Mouse (Mus musculus) stomach, embryonic 14.5 days (tissue): Measurements from ENCODE around the gene Card11. TPM values are rescaled to one million over a fixed set of nuclear protein-coding genes. Genes with fewer than 3 reads are reported as not detected.

Experiments used
- ATAC-seq: fragments of 200-750 bp; cut with Nextera tagmentation; 2 replicates; pipeline ENCODE4 v1.8.0; 2017; ENCODE audit warnings: low read depth, moderate TSS enrichment; ENCODE audit not compliant: insufficient number of reproducible peaks, insufficient read depth, low FRiP score
- H3K27ac ChIP-seq: fragments of 300-500 bp; sonication (generic); 2 replicates; pipeline ENCODE4 v1.5.1; 2014; ENCODE audit warnings: mild to moderate bottlenecking, low read length, moderate library complexity, mixed read lengths
- H3K27me3 ChIP-seq: fragments of 300-500 bp; sonication (generic); 2 replicates; pipeline ENCODE4 v1.6.1; 2014; ENCODE audit warnings: low read length, control low read depth, mixed read lengths; ENCODE audit not compliant: control insufficient read depth, insufficient read depth
- H3K36me3 ChIP-seq: fragments of 300-500 bp; sonication (generic); 2 replicates; pipeline ENCODE4 v1.6.1; 2014; ENCODE audit warnings: mild to moderate bottlenecking, control low read depth, low read length, moderate library complexity, mixed read lengths; ENCODE audit not compliant: control insufficient read depth, insufficient read depth
- H3K4me1 ChIP-seq: fragments of 300-500 bp; sonication (generic); 2 replicates; pipeline ENCODE4 v1.6.1; 2014; ENCODE audit warnings: low read length, control low read depth, mixed read lengths; ENCODE audit not compliant: control insufficient read depth, insufficient read depth
- H3K4me2 ChIP-seq: fragments of 300-500 bp; sonication (generic); replicated peaks from 2 replicates; pipeline ENCODE4 v1.6.1; 2014; ENCODE audit warnings: low read depth, low read length, control low read depth
- H3K4me3 ChIP-seq: fragments of 300-500 bp; sonication (generic); 2 replicates; pipeline ENCODE4 v1.5.1; 2014; ENCODE audit warnings: low read depth, low read length, control low read depth
- H3K9ac ChIP-seq: fragments of 300-500 bp; sonication (generic); replicated peaks from 2 replicates; pipeline ENCODE4 v1.6.1; 2014; ENCODE audit warnings: low read depth, mild to moderate bottlenecking, control low read depth, low read length, moderate library complexity, mixed read lengths
- H3K9me3 ChIP-seq: fragments of 300-500 bp; sonication (generic); 2 replicates; pipeline ENCODE4 v1.6.1; 2016; ENCODE audit warnings: low read depth, low read length, control low read depth; ENCODE audit not compliant: control insufficient read depth
- WGBS: fragments of 180-500 bp; shearing (Covaris S2); extraction: QIAGEN DNeasy Blood & Tissue Kit; methylation state at CpG from one replicate; pipeline ENCODE4 v1.1.7; 2014; 5-methylcytosine and 5-hydroxymethylcytosine counted together
- polyA plus RNA-seq: library from polyadenylated mRNA; unstranded; fragments of >200 nt; fragmentation: Nextera tagmentation; extraction: Ambion mirVana; gene quantifications from 2 replicates; pipeline ENCODE4 v1.2.1, GENCODE M21; 2014

Gene Card11
- polyA plus RNA-seq, 1 experiment from 2014 or later = 0.72 TPM

DNA sequence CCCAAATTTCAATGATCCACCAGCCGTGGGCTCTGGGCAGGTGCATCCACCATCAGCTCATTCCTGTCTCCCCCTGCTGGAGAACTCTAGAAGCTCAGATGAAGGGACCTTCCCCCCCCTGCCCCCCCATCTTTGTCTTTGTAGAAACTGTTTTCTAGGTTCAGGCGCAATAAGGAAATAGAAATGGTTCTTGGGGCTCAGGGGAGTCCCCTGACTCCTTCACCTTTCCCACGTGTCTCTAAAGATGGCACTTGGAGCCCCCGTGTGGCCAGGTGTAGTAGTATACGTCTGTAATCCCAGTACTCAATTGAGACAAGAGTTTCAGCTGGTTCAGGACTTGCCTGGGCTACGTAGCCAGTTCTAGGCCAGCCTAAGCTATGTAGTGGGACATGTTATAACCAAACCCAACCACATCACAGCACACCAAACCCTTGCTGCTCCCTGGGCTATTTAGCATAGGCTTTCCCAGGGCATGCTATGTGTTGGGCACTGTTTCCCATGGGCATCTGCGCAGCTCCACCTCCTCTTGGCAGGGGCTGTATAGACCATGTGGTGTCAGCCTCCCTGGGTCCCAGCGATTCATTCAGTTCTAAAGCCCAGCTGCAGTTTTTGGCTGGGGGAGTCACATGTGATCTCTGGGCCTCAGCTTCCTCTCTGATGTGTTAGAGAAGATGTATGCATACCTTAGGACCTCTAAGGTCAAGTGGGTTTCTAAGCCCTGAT, 142.8 kb downstream of the Card11 start:
- Histone ChIP-seq H3K4me1 (no peaks in the 10 kb centered on the region), H3K4me3 (no peak overlapping the region), H3K36me3 (no peaks in the 10 kb centered on the region), H3K4me2 (no peak overlapping the region), H3K9ac (no peak overlapping the region), H3K9me3 (no peaks in the 10 kb centered on the region), H3K27me3 (no peaks in the 10 kb centered on the region), H3K27ac (no peak overlapping the region)
- WGBS = 58% methylated on average over 8 of the region's 8 CpGs
- no peak for ATAC-seq

DNA sequence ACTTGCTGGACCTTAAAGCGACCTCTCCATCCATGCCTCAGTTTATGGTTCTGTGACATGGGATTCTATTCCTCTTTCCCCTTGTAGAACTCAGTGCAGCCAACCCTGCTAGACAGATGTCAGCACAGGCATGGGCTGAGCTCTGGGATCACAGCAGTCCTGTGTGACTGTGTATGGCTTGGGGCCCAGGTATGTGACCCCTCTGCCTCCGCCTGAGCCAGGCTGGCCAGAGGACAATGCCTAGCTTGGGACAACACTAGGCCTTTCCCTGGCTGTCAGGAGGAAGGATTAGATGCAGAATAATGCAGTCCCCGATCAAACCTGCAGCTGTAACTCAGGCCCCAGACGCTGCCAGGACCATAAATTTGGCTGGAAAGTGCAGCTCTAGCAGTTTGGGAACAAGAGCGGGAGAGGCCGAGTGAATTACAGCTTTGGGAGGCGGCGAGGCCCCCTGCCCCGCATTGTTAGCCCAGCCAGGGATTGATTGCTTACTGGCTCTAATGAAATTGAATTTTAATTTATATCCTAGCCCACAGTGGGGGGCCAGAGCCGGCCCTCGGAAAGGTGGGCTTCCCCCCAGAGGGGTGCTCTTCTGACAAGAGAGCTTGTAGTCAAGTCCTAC, 144.4 kb downstream of the Card11 start:
- WGBS = 50% methylated on average over 11 of the region's 11 CpGs
- no peak overlapping the region for H3K9ac ChIP-seq

DNA sequence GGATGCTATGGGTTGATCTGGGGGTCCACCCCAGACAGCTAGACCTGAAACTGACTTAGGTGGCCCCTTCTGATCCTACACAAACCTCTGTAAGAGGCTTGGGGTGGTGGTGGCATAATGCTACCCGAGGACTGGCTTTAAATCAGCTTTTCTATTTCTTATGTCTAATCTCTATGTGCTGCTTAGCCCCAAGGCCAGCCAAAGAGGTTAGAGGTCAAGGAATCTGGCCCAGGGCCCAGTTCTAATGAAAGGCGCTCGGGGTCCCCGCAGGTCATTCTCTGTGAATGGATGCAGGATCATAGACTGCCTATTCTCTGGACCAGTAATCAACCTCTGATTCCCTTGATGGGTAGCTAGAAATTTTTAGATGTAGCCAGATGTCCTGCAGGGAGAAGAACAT, 145.7 kb downstream of the Card11 start:
- 78% methylated on average over 4 of the region's 4 CpGs for WGBS
- no peaks in the 10 kb centered on the region for H3K36me3 ChIP-seq
- H3K27ac ChIP-seq = no peak overlapping the region
- no peak overlapping the region for H3K9ac ChIP-seq
- H3K27me3 ChIP-seq = no peaks in the 10 kb centered on the region
- ATAC-seq = no peak
- no peaks in the 10 kb centered on the region for H3K4me1 ChIP-seq
- H3K4me2 ChIP-seq = no peak overlapping the region
- no peak overlapping the region for H3K4me3 ChIP-seq
- no peaks in the 10 kb centered on the region; the same call in 1 of the 2 replicates for H3K9me3 ChIP-seq

More for the DNA sequence above, 144.4 kb downstream of the Card11 start:
- no peaks in the 10 kb centered on the region for H3K4me1 ChIP-seq
- H3K27me3 ChIP-seq = no peaks in the 10 kb centered on the region
- no peak overlapping the region for H3K27ac ChIP-seq
- no peak overlapping the region for H3K4me3 ChIP-seq
- ATAC-seq = no peak
- H3K4me2 ChIP-seq = no peak overlapping the region
- no peaks in the 10 kb centered on the region; the same call in 1 of the 2 replicates for H3K9me3 ChIP-seq
- H3K36me3 ChIP-seq = no peaks in the 10 kb centered on the region

DNA sequence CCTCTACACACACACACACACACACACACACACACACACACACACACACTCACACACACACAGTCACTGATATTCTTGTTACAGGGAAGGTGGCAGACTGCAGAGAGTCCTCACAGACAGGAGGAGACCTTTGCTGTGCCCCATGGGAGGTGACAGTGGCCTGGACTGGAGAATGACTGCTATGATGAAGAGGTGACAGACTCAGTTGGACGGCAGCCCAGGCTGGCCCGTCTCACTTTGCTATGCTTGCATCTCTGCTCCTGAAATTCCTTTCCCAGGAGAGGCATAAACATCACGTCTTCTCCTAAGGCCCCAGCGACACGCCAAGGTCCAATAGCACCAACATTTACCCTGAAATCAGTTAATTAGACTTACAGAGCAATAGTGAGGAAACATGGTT, 146.7 kb downstream of the Card11 start:
- Histone ChIP-seq H3K9ac (no peak overlapping the region), H3K27me3 (no peaks in the 10 kb centered on the region), H3K36me3 (no peaks in the 10 kb centered on the region), H3K27ac (no peak overlapping the region), H3K9me3 (no peaks in the 10 kb centered on the region; the same call in 1 of the 2 replicates), H3K4me1 (no peaks in the 10 kb centered on the region), H3K4me2 (no peak overlapping the region), H3K4me3 (no peak overlapping the region)
- 65% methylated on average over 5 of the region's 5 CpGs for WGBS
- no peak for ATAC-seq

DNA sequence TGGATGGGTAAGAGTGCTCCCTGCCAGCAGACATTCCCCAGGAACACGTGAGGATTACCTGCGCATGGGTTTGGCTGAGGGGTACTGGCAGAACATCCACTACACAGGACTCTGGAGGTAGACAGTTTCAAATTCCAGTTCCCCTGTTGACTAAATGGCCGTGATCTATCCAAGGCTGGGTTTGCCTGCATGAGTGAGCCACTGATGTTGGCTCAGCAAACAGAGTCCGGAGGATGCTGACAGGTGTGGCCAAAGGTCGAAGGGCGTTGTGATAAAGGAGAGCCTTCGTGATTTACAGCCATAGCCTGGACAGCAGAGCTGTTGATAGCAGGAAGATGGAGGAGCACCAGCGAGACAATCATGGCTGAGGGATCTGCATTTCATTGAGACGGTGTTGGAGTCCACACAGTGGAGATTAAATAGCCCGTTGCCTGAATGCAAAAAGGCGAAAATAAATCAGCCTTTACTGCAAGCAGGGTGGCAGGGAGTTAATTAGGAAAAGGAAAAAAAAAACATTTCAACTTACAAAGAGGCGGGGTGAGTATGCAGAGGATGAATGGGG, 147.9 kb downstream of the Card11 start:
- Histone ChIP-seq H3K27me3 (no peaks in the 10 kb centered on the region), H3K36me3 (no peaks in the 10 kb centered on the region), H3K27ac (no peak overlapping the region), H3K4me3 (no peak overlapping the region), H3K4me1 (no peaks in the 10 kb centered on the region), H3K4me2 (no peak overlapping the region), H3K9me3 (no peaks in the 10 kb centered on the region; the same call in 1 of the 2 replicates), H3K9ac (no peak overlapping the region)
- 46% methylated on average over 12 of the region's 12 CpGs for WGBS
- no peak for ATAC-seq

DNA sequence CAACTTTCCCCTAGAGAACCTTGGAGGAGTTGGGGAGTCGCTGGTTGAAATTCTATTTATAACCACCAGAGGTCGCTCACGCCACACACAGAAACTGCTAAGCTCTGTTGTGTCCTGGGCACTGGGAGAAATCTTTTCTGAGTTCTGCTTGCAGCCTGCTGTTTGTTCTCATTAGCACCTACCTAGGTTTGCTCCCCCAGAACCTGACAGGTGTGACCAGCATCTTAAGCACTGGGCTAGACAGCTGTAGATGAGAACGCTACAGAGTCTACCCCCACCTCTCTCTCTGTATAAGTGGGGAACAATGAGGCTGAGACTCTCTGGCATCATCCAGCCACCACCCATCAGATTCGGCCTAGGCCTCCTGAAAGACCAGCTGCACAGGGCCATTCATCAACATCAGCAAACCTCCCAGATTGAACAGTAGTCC, 153.1 kb downstream of the Card11 start:
- WGBS = 9% methylated on average over 5 of the region's 5 CpGs

DNA sequence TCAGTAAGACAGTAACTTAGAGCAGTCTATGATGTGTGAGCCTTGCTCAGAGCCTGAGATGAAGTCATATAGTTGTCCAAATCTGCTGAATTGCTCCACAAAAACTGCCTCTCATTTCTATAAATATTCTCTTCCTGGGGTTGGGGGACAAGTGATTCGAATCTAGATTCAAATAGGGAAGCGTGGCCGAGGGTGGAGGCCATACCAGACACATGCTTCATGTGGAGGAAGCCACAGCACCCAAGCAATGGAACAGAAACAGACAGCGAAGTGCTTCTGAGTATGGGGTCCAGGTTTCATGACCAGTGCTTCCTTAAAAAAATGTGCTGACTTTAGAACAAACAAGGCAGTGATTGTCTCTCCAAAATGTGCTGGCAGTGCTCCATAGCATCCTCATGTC, 158.4 kb downstream of the Card11 start:
- no peak for ATAC-seq
- WGBS = 69% methylated on average over 4 of the region's 4 CpGs
- no peak overlapping the region for H3K9ac ChIP-seq

More for the DNA sequence above, 153.1 kb downstream of the Card11 start:
- no peaks in the 10 kb centered on the region; the same call in 1 of the 2 replicates for H3K9me3 ChIP-seq
- no peak overlapping the region for H3K9ac ChIP-seq
- H3K27ac ChIP-seq = no peak overlapping the region
- H3K4me2 ChIP-seq = no peak overlapping the region
- H3K4me1 ChIP-seq = no peaks in the 10 kb centered on the region
- no peaks in the 10 kb centered on the region for H3K36me3 ChIP-seq
- ATAC-seq = peak; percentile 49; the same call in 1 of the 2 replicates
- no peak overlapping the region for H3K4me3 ChIP-seq
- no peaks in the 10 kb centered on the region for H3K27me3 ChIP-seq

DNA sequence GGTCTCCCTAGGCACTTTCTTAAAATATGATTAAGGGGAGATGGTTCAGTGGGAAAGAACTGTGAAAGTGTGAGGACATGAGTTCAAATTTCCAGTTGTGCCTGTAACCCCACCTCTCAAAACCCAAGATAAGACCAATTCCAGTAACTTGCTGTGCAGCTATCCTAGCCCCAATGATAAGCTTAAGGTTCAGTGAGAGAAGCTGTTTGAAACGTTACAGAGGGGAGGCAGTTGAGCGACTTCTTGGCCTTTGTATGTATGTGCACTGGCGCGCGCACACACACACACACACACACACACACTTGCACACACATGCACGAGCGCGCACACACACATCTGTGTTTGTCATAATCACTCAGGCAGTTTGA, 169.3 kb downstream of the Card11 start:
- ATAC-seq = no peak
- Histone ChIP-seq H3K4me1 (peaks cover 12% of the 10 kb centered on the region), H3K4me2 (peak overlapping the region; percentile 38; the same call in 1 of the 2 replicates), H3K36me3 (no peaks in the 10 kb centered on the region), H3K9me3 (no peaks in the 10 kb centered on the region), H3K4me3 (no peak overlapping the region), H3K27ac (no peak overlapping the region), H3K9ac (no peak overlapping the region), H3K27me3 (no peaks in the 10 kb centered on the region)
- 81% methylated on average over 8 of the region's 8 CpGs for WGBS

More for the DNA sequence above, 158.4 kb downstream of the Card11 start:
- Histone ChIP-seq H3K4me2 (no peak overlapping the region), H3K4me3 (no peak overlapping the region), H3K4me1 (no peaks in the 10 kb centered on the region), H3K27ac (no peak overlapping the region), H3K36me3 (no peaks in the 10 kb centered on the region), H3K9me3 (no peaks in the 10 kb centered on the region), H3K27me3 (no peaks in the 10 kb centered on the region)
